In genomic region chr16:64851085-64851562, GRCm38 (mm10) we compare ENCODE assay signal across 8 mouse cellular contexts. TPM values are rescaled to one million over a fixed set of nuclear protein-coding genes. Genes with fewer than 3 reads are reported as not detected.
A peak's percentile ranks its signal among the peaks of the same experiment; 100 is the strongest.
DNase-seq lines count a peak whose midpoint lies in the region; ATAC-seq lines count a peak whose summit lies in the region.

No protein-coding gene starts in this region.

- no peak; the same call in 1 of the 2 replicates for ATAC-seq in lung, embryonic 15.5 days (ENCODE audit: borderline replicate concordance, extremely low read depth, low FRiP score, low TSS enrichment)
- peak; percentile 27 for ATAC-seq in embryonic facial prominence, embryonic 14.5 days (ENCODE audit: low read depth)
- peak; percentile 0; the same call in 1 of the 2 replicates for ATAC-seq in hindbrain, embryonic 16.5 days
- ATAC-seq in midbrain, embryonic 15.5 days (replicated peaks), result no peak; the same call in 1 of the 2 replicates

- peaks cover 19% of the 10 kb centered on the region for H3K4me1 ChIP-seq in lung, embryonic 15.5 days
- H3K4me1 ChIP-seq in embryonic facial prominence, embryonic 14.5 days (ENCODE audit: control insufficient read depth, insufficient read depth, low read length), result peaks cover 18% of the 10 kb centered on the region
- peaks cover 22% of the 10 kb centered on the region for H3K4me1 ChIP-seq in hindbrain, embryonic 16.5 days (ENCODE audit: control insufficient read depth, insufficient read depth, low read depth, low read length)
- H3K4me1 ChIP-seq in midbrain, embryonic 15.5 days, result peaks cover 21% of the 10 kb centered on the region

- H3K27me3 ChIP-seq in lung, embryonic 15.5 days, result no peaks in the 10 kb centered on the region
- no peaks in the 10 kb centered on the region for H3K27me3 ChIP-seq in embryonic facial prominence, embryonic 14.5 days (replicated peaks; ENCODE audit: control insufficient read depth, insufficient read depth, low read length)
- H3K27me3 ChIP-seq in hindbrain, embryonic 16.5 days (replicated peaks; ENCODE audit: control insufficient read depth, insufficient read depth, low read length), result no peaks in the 10 kb centered on the region
- no peaks in the 10 kb centered on the region for H3K27me3 ChIP-seq in midbrain, embryonic 15.5 days (replicated peaks)

- peak overlapping the region; percentile 84 for H3K4me2 ChIP-seq in lung, embryonic 15.5 days
- peak overlapping the region; percentile 96 for H3K4me2 ChIP-seq in embryonic facial prominence, embryonic 14.5 days (ENCODE audit: low read depth, low read length)
- peak overlapping the region; percentile 81 for H3K4me2 ChIP-seq in hindbrain, embryonic 16.5 days (ENCODE audit: low read length)
- H3K4me2 ChIP-seq in midbrain, embryonic 15.5 days, result peak overlapping the region; percentile 92

- peak overlapping the region; percentile 92 for H3K27ac ChIP-seq in lung, embryonic 15.5 days
- peak overlapping the region; percentile 93 for H3K27ac ChIP-seq in embryonic facial prominence, embryonic 14.5 days (replicated peaks; ENCODE audit: low read depth, low read length)
- peak overlapping the region; percentile 94 for H3K27ac ChIP-seq in hindbrain, embryonic 16.5 days (ENCODE audit: low read depth, low read length)
- peak overlapping the region; percentile 99 for H3K27ac ChIP-seq in midbrain, embryonic 15.5 days

- WGBS in lung, embryonic 15.5 days, result 1% methylated on average over 45 of the region's 45 CpGs
- 0% methylated on average over 6 of the region's 45 CpGs for WGBS in embryonic facial prominence, embryonic 14.5 days
- 0% methylated on average over 26 of the region's 45 CpGs for WGBS in hindbrain, embryonic 16.5 days
- WGBS in midbrain, embryonic 15.5 days, result under 1% methylated on average over 32 of the region's 45 CpGs

- peak overlapping the region; percentile 80 for H3K9ac ChIP-seq in lung, embryonic 15.5 days
- H3K9ac ChIP-seq in embryonic facial prominence, embryonic 14.5 days (ENCODE audit: low read depth, low read length), result peak overlapping the region; percentile 95
- H3K9ac ChIP-seq in hindbrain, embryonic 16.5 days (ENCODE audit: low read depth, low read length), result peak overlapping the region; percentile 82
- peak overlapping the region; percentile 90 for H3K9ac ChIP-seq in midbrain, embryonic 15.5 days

- peak overlapping the region; percentile 78 for H3K4me3 ChIP-seq in lung, embryonic 15.5 days
- peak overlapping the region; percentile 95 for H3K4me3 ChIP-seq in embryonic facial prominence, embryonic 14.5 days (ENCODE audit: low read depth, low read length)
- peak overlapping the region; percentile 86 for H3K4me3 ChIP-seq in hindbrain, embryonic 16.5 days (ENCODE audit: low read length)
- H3K4me3 ChIP-seq in midbrain, embryonic 15.5 days, result peak overlapping the region; percentile 88

- peaks cover 15% of the 10 kb centered on the region for H3K36me3 ChIP-seq in lung, embryonic 15.5 days
- H3K36me3 ChIP-seq in embryonic facial prominence, embryonic 14.5 days (ENCODE audit: control insufficient read depth, insufficient read depth, low read length), result peaks cover 22% of the 10 kb centered on the region
- peaks cover 6% of the 10 kb centered on the region for H3K36me3 ChIP-seq in hindbrain, embryonic 16.5 days (ENCODE audit: control insufficient read depth, insufficient read depth, low read length)
- H3K36me3 ChIP-seq in midbrain, embryonic 15.5 days (replicated peaks), result peaks cover 6% of the 10 kb centered on the region

- no peaks in the 10 kb centered on the region for H3K9me3 ChIP-seq in lung, embryonic 15.5 days
- H3K9me3 ChIP-seq in embryonic facial prominence, embryonic 14.5 days (ENCODE audit: control insufficient read depth, low read length), result 0 out of 2 replicates have a peak, but pooled peaks cover 3% of the 10 kb centered on the region
- no peaks in the 10 kb centered on the region for H3K9me3 ChIP-seq in hindbrain, embryonic 16.5 days (ENCODE audit: control insufficient read depth, low read length)
- H3K9me3 ChIP-seq in midbrain, embryonic 15.5 days, result no peaks in the 10 kb centered on the region

- DNase-seq in lung, postnatal 25 days (ENCODE audit: low spot score), result no peak
- no peak for DNase-seq in embryonic facial prominence, embryonic 14.5 days (ENCODE audit: low spot score)
- DNase-seq in frontal cortex, postnatal 14 days (ENCODE audit: low spot score in 2 of 2), result no peak
- DNase-seq in spleen, postnatal 4 days (ENCODE audit: low spot score in 2 of 2), result no peak
- DNase-seq in right cerebral cortex, postnatal 4 days, result no peak

RNA-seq across cellular contexts. Expression of gene Zfp654, which starts 0.3 kb away (rescaled TPM):
- 5.7 and 6.6 TPM in 2 replicates for polyA plus RNA-seq in lung, embryonic 15.5 days (2015; fragmentation: Nextera tagmentation; extraction: Ambion mirVana)
- polyA plus RNA-seq in embryonic facial prominence, embryonic 14.5 days (2014; fragmentation: Nextera tagmentation; extraction: Ambion mirVana), result 7.2 and 7.7 TPM in 2 replicates
- polyA plus RNA-seq in hindbrain, embryonic 16.5 days (2015; fragmentation: Nextera tagmentation; extraction: Ambion mirVana), result 4.3 and 5.0 TPM in 2 replicates
- polyA plus RNA-seq in midbrain, embryonic 15.5 days (2015; fragmentation: Nextera tagmentation; extraction: Ambion mirVana), result 5.8 and 6.0 TPM in 2 replicates

RNA-seq across cellular contexts. Expression of gene Cggbp1, which starts 0.7 kb away (rescaled TPM):
- polyA plus RNA-seq in lung, embryonic 15.5 days (2015; fragmentation: Nextera tagmentation; extraction: Ambion mirVana), result 86.1 and 88.1 TPM in 2 replicates
- 91.3 and 94.2 TPM in 2 replicates for polyA plus RNA-seq in embryonic facial prominence, embryonic 14.5 days (2014; fragmentation: Nextera tagmentation; extraction: Ambion mirVana)
- polyA plus RNA-seq in hindbrain, embryonic 16.5 days (2015; fragmentation: Nextera tagmentation; extraction: Ambion mirVana), result 59.4 and 68.2 TPM in 2 replicates
- polyA plus RNA-seq in midbrain, embryonic 15.5 days (2015; fragmentation: Nextera tagmentation; extraction: Ambion mirVana), result 68.8 and 71.7 TPM in 2 replicates

Comparison
In these comparisons a context has a peak if more than half of its experiments do, and no peak if none do; other contexts are left out.
1. ATAC-seq: peak in embryonic facial prominence, embryonic 14.5 days (single experiment) and hindbrain, embryonic 16.5 days (single experiment); none in lung, embryonic 15.5 days (single experiment) and midbrain, embryonic 15.5 days (single experiment).
2. Peak in every context shown above with its lines, with median percentiles within 50 percentile points of each other: H3K27ac ChIP-seq, H3K4me2 ChIP-seq, H3K4me3 ChIP-seq and H3K9ac ChIP-seq.